Mouse (Mus musculus): Measurements from ENCODE around the gene Rnf114. TPM values are rescaled to one million over a fixed set of nuclear protein-coding genes. Genes with fewer than 3 reads are reported as not detected.

Rnf114 gene
- polyA plus RNA-seq, 1 experiment from 2014 or later: 111 TPM

DNA sequence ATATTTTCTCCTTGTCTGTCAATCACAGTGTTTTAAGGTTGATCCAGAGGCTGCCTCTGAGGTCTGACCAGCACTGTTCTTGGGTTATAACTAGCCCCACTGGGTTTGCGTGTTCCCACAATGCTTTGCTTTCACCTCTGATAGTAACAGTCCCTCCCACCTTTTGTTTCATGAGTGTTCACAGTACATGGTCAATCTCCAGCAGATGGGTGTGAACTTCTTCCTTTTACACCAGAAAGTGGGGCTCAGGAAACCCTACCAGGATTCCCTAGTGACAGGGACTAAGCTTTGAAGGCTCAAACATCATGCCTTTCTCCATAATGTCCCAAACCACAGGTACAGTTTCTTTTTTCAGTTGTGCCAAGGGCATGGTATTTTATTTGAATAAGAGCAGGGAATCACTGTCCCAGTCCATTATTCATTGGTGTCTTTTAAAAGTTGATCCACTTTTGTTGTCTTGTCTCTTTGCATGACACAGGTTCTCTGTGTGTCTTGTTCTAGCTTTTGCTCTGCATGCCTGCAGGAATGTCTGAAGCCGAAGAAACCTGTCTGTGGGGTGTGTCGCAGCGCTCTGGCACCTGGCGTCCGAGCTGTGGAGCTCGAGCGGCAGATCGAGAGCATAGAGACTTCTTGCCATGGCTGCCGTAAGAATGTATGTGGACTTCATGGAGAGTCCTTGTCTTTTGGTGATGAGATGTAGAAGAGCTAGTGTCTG, 14.3 kb downstream of the Rnf114 start:
- Histone ChIP-seq H3K36me3 (ENCODE audit: control insufficient read depth, insufficient read depth, low read length) (peaks cover 9% of the 10 kb centered on the region; the same call in 1 of the 2 replicates), H3K9me3 (ENCODE audit: control insufficient read depth, low read length) (no peaks in the 10 kb centered on the region), H3K9ac (replicated peaks; ENCODE audit: low read depth, low read length) (no peak overlapping the region)

DNA sequence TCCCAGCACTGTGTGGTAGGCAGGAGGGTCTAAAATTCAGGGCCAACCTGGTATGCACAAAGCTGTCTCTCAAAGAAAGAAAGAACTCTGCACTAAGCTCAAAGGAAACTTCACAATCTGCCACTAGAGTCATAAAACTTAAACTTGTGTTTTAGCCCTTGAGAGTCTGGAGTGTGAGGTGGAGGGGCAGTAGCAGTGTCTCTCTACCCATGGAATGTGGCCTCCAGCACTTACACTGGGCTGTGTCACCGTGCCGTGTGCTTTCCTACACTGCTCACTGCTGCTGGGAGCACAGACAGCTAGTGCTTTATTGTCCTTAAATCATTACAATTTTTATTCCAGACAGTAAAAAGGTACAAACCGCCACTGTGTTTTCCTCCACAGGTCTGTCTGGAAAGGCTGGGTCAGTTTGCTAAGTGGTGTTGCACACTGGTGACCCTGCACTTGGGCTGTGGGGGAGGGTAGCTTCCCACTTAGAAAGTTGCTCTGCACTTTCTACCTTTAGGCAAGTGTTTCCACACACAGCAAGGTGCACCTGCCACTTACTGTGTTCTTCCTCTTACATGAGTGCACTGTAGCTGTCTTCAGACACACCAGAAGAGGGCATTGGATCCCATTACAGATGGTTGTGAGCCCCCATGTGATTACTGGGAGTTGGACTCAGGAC, 15.4 kb downstream of the Rnf114 start:
- Histone ChIP-seq H3K4me2 (ENCODE audit: low read depth, low read length) (no peak overlapping the region), H3K9me3 (ENCODE audit: control insufficient read depth, low read length) (no peaks in the 10 kb centered on the region), H3K36me3 (ENCODE audit: control insufficient read depth, insufficient read depth, low read length) (peaks cover 21% of the 10 kb centered on the region), H3K4me1 (ENCODE audit: control insufficient read depth, insufficient read depth, low read length) (peaks cover 29% of the 10 kb centered on the region), H3K27ac (ENCODE audit: low read depth, low read length) (no peak overlapping the region), H3K9ac (replicated peaks; ENCODE audit: low read depth, low read length) (no peak overlapping the region), H3K4me3 (ENCODE audit: low read depth, low read length) (no peak overlapping the region), H3K27me3 (ENCODE audit: control insufficient read depth, insufficient read depth, low read length) (no peaks in the 10 kb centered on the region)
- 94% methylated on average over 3 of the region's 3 CpGs for WGBS
- no peak for ATAC-seq (ENCODE audit: low read depth)

More for the DNA sequence above, 14.3 kb downstream of the Rnf114 start:
- Histone ChIP-seq H3K27me3 (ENCODE audit: control insufficient read depth, insufficient read depth, low read length) (no peaks in the 10 kb centered on the region), H3K4me1 (ENCODE audit: control insufficient read depth, insufficient read depth, low read length) (peaks cover 29% of the 10 kb centered on the region), H3K4me2 (ENCODE audit: low read depth, low read length) (no peak overlapping the region), H3K27ac (ENCODE audit: low read depth, low read length) (no peak overlapping the region), H3K4me3 (ENCODE audit: low read depth, low read length) (no peak overlapping the region)
- WGBS: 99% methylated on average over 10 of the region's 10 CpGs
- ATAC-seq (ENCODE audit: low read depth): no peak

DNA sequence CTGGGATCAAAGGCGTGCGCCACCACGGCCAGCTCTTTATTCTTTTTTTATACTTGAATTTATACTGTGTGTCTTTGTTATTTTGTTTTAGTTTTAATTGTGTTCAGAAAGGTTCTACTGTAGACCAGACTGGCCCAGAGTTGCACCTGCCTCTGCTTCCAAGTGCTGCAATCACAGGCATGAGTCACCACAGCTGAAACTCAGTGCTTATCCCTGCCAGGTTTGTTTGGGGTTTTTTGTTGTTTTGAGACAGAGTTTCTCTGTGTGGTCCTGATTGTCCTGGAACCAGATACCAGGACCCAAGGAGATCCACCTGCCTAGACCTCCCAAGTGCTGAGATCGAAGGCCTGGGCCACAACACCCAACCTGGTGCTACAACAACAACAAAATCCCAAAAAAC, 16.1 kb downstream of the Rnf114 start:
- Histone ChIP-seq H3K4me2 (ENCODE audit: low read depth, low read length) (no peak overlapping the region), H3K4me3 (ENCODE audit: low read depth, low read length) (no peak overlapping the region), H3K4me1 (ENCODE audit: control insufficient read depth, insufficient read depth, low read length) (peaks cover 29% of the 10 kb centered on the region), H3K9me3 (ENCODE audit: control insufficient read depth, low read length) (no peaks in the 10 kb centered on the region), H3K27ac (ENCODE audit: low read depth, low read length) (no peak overlapping the region), H3K36me3 (ENCODE audit: control insufficient read depth, insufficient read depth, low read length) (peaks cover 27% of the 10 kb centered on the region), H3K9ac (replicated peaks; ENCODE audit: low read depth, low read length) (no peak overlapping the region), H3K27me3 (ENCODE audit: control insufficient read depth, insufficient read depth, low read length) (no peaks in the 10 kb centered on the region)
- ATAC-seq (ENCODE audit: low read depth): no peak
- 93% methylated on average over 4 of the region's 4 CpGs for WGBS

DNA sequence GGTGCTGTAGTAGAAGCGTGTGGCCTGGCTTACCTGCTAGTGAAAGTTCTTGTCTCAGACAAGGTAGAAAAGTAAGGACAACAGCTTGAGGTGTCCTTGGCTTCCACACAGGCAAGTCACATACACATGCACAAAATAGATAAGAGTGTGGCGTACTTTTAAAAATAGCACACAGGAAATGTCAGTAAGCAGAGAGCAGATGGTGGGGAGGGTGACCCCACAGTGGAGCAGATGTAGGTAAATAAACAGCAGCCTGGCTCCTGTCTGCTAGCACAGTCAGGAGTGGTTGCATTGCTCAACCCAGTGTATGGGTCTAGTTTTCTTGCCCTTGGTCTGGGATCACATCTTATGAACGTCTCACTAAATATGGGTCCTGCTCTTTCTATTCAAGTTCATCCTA, 18.0 kb downstream of the Rnf114 start:
- no peak overlapping the region for H3K4me3 ChIP-seq (ENCODE audit: low read depth, low read length)
- peaks cover 14% of the 10 kb centered on the region for H3K4me1 ChIP-seq (ENCODE audit: control insufficient read depth, insufficient read depth, low read length)
- no peak overlapping the region for H3K4me2 ChIP-seq (ENCODE audit: low read depth, low read length)
- no peak overlapping the region for H3K27ac ChIP-seq (ENCODE audit: low read depth, low read length)
- H3K9me3 ChIP-seq (ENCODE audit: control insufficient read depth, low read length): no peaks in the 10 kb centered on the region
- no peak overlapping the region for H3K9ac ChIP-seq (replicated peaks; ENCODE audit: low read depth, low read length)
- H3K36me3 ChIP-seq (ENCODE audit: control insufficient read depth, insufficient read depth, low read length): peaks cover 44% of the 10 kb centered on the region
- WGBS: 93% methylated on average over 3 of the region's 3 CpGs
- H3K27me3 ChIP-seq (ENCODE audit: control insufficient read depth, insufficient read depth, low read length): no peaks in the 10 kb centered on the region
- no peak for ATAC-seq (ENCODE audit: low read depth)

DNA sequence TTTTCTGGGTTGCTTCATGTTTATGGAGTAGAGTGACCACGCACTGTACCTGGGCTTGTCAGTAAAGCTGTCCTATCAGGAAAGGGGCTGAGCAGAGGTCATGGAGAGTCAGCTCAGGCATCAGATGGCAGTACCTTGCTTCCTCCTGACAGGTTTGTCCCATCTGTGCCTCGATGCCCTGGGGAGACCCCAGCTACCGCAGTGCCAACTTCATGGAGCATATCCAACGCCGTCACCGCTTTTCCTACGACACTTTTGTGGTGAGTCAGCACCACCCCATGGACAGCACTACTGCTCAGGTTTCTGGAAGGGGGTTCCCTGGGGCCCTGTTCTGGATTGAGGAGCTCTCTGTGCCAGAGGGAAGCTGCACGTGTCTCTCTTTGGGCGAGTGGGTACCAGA, 19.9 kb downstream of the Rnf114 start:
- H3K9ac ChIP-seq (replicated peaks; ENCODE audit: low read depth, low read length): no peak overlapping the region
- no peak overlapping the region for H3K4me2 ChIP-seq (ENCODE audit: low read depth, low read length)
- H3K27me3 ChIP-seq (ENCODE audit: control insufficient read depth, insufficient read depth, low read length): no peaks in the 10 kb centered on the region
- H3K36me3 ChIP-seq (ENCODE audit: control insufficient read depth, insufficient read depth, low read length): peaks cover 58% of the 10 kb centered on the region
- 81% methylated on average over 9 of the region's 9 CpGs for WGBS
- H3K4me3 ChIP-seq (ENCODE audit: low read depth, low read length): no peak overlapping the region
- H3K4me1 ChIP-seq (ENCODE audit: control insufficient read depth, insufficient read depth, low read length): no peaks in the 10 kb centered on the region
- ATAC-seq (ENCODE audit: low read depth): no peak
- no peak overlapping the region for H3K27ac ChIP-seq (ENCODE audit: low read depth, low read length)
- no peaks in the 10 kb centered on the region for H3K9me3 ChIP-seq (ENCODE audit: control insufficient read depth, low read length)

DNA sequence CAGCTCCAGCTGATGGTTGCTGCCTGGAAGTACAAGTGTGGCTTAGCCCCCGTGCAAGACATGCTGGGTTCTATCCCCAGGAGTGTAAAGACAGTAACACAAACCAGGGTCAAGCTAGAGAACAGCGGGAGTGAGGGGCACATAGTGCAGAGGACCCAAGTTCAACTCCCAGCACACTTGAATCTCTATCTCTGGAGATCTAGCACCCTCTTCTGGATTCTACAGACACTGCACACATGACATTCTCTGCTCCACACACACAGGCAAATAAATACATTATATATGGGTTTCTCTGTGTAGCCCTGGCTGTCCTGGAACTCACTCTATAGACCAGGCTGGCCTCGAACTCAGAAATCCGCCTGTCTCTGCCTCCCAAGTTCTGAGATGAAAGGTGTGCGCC, 20.5 kb downstream of the Rnf114 start:
- no peak overlapping the region for H3K27ac ChIP-seq (ENCODE audit: low read depth, low read length)
- no peak overlapping the region for H3K9ac ChIP-seq (replicated peaks; ENCODE audit: low read depth, low read length)
- H3K4me1 ChIP-seq (ENCODE audit: control insufficient read depth, insufficient read depth, low read length): no peaks in the 10 kb centered on the region
- WGBS: 93% methylated on average over 5 of the region's 5 CpGs
- no peak overlapping the region for H3K4me3 ChIP-seq (ENCODE audit: low read depth, low read length)
- H3K27me3 ChIP-seq (ENCODE audit: control insufficient read depth, insufficient read depth, low read length): no peaks in the 10 kb centered on the region
- H3K36me3 ChIP-seq (ENCODE audit: control insufficient read depth, insufficient read depth, low read length): peaks cover 64% of the 10 kb centered on the region
- H3K4me2 ChIP-seq (ENCODE audit: low read depth, low read length): no peak overlapping the region
- no peaks in the 10 kb centered on the region for H3K9me3 ChIP-seq (ENCODE audit: control insufficient read depth, low read length)
- ATAC-seq (ENCODE audit: low read depth): no peak

DNA sequence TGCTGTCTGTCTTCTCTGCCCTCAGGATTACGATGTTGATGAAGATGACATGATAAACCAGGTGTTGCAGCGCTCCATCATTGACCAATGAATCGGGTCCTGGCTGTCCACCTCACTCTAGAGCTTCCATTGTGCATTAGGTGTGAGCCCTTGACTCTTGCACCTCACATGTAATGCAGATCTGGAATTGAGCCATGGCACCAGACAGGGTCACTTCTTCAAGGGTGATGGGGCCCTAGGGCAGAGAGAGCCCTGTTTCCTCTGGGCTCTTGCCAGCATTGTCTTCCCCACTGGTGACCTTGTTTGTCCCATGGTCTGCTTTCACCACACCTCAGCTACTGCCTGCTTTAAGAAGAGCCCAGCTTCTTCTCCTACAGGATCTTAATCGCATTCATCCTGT, 22.2 kb downstream of the Rnf114 start:
- no peak for ATAC-seq (ENCODE audit: low read depth)
- Histone ChIP-seq H3K4me3 (ENCODE audit: low read depth, low read length) (no peak overlapping the region), H3K27me3 (ENCODE audit: control insufficient read depth, insufficient read depth, low read length) (no peaks in the 10 kb centered on the region), H3K4me1 (ENCODE audit: control insufficient read depth, insufficient read depth, low read length) (no peaks in the 10 kb centered on the region), H3K9ac (replicated peaks; ENCODE audit: low read depth, low read length) (no peak overlapping the region), H3K36me3 (ENCODE audit: control insufficient read depth, insufficient read depth, low read length) (peaks cover 68% of the 10 kb centered on the region), H3K4me2 (ENCODE audit: low read depth, low read length) (no peak overlapping the region), H3K9me3 (ENCODE audit: control insufficient read depth, low read length) (no peaks in the 10 kb centered on the region), H3K27ac (ENCODE audit: low read depth, low read length) (no peak overlapping the region)
- 97% methylated on average over 4 of the region's 4 CpGs for WGBS

DNA sequence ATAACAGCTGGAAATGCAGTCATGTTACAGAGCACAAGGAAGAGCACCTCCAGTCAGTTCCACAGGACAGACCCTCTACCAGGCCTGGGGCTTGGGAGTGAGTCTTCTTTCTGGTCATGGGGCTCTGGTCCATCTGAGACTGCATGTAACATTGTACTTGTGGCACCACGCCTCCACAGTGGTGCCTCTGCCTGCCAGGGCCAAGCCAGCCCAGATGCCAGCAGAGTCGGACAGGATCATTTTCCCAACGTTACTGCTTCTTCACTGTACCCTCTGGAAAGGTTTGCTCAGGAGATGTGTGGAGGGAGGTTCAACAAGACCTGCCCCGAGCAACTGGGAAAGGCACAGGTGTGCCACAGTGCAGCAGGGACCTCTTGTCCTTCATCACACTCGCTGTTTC, 23.2 kb downstream of the Rnf114 start:
- Histone ChIP-seq H3K36me3 (ENCODE audit: control insufficient read depth, insufficient read depth, low read length) (peaks cover 73% of the 10 kb centered on the region), H3K4me1 (ENCODE audit: control insufficient read depth, insufficient read depth, low read length) (no peaks in the 10 kb centered on the region), H3K4me2 (ENCODE audit: low read depth, low read length) (no peak overlapping the region), H3K27me3 (ENCODE audit: control insufficient read depth, insufficient read depth, low read length) (no peaks in the 10 kb centered on the region), H3K9ac (replicated peaks; ENCODE audit: low read depth, low read length) (no peak overlapping the region), H3K4me3 (ENCODE audit: low read depth, low read length) (no peak overlapping the region), H3K9me3 (ENCODE audit: control insufficient read depth, low read length) (no peaks in the 10 kb centered on the region), H3K27ac (ENCODE audit: low read depth, low read length) (no peak overlapping the region)
- no peak for ATAC-seq (ENCODE audit: low read depth)
- 93% methylated on average over 5 of the region's 5 CpGs for WGBS

DNA sequence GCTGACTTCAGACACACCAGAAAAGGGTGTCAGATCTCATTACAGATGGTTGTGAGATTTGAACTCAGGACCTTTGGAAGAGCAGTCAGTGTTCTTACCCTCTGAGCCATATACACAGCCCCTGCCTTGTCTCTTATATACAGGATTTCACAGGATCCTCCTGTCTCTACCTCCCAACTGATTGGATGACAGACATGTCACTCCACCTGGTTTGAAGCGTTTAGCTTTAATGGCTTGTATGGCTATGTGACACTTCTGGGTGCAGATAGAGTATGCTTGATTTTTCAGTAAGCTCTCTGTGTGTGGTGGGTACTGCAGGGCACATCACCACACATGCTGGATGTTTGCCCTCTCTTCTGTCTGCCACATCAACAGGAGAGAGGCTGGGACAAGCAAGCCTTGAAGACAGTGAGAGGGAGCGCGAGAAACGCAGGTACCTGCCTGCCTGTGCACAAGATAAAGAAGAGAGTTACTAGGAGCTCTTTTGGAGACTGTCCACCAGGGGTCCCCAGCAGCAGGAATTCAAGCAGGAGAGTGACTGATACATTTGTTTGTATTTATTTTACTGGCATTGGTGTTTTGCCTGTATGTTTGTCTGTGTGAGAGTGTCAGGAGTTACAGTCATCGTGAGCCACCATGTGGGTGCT, 27.3 kb downstream of the Rnf114 start:
- WGBS: 78% methylated on average over 5 of the region's 5 CpGs
- Histone ChIP-seq H3K4me2 (ENCODE audit: low read depth, low read length) (no peak overlapping the region), H3K9ac (replicated peaks; ENCODE audit: low read depth, low read length) (no peak overlapping the region), H3K4me3 (ENCODE audit: low read depth, low read length) (no peak overlapping the region), H3K27me3 (ENCODE audit: control insufficient read depth, insufficient read depth, low read length) (no peaks in the 10 kb centered on the region), H3K4me1 (ENCODE audit: control insufficient read depth, insufficient read depth, low read length) (no peaks in the 10 kb centered on the region), H3K9me3 (ENCODE audit: control insufficient read depth, low read length) (no peaks in the 10 kb centered on the region), H3K27ac (ENCODE audit: low read depth, low read length) (no peak overlapping the region), H3K36me3 (ENCODE audit: control insufficient read depth, insufficient read depth, low read length) (peaks cover 42% of the 10 kb centered on the region)
- no peak for ATAC-seq (ENCODE audit: low read depth)
